Mouse (Mus musculus): ENCODE data around the gene C1s1. TPM values are rescaled to one million over a fixed set of nuclear protein-coding genes. Genes with fewer than 3 reads are reported as not detected.
"Not testable (repeated sequence)": the region's sequence is repeated elsewhere in the genome, so short reads cannot be mapped to it uniquely, and the experiment has no call there.

The C1s1 gene
- total RNA-seq, 1 experiment from 2014 or later, result not detected

DNA sequence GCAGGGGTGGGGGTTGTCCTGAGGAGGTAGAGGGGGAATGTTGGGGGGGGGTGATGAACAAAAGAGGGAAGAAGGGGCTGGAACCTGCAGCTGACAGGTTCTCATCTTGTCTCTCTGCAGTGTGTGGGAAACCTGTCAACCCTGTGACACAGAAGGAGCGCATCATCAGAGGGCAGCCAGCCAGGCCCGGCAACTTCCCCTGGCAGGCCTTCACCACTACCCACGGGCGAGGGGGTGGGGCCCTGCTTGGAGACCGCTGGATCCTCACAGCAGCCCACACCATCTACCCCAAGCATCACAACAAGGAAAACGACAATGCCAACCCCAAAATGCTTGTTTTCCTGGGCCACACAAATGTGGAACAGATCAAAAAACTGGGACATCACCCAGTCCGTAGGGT is 20.1 kb downstream of the C1s1 start:
- ATAC-seq (replicated peaks; ENCODE audit: low read depth, poor library complexity, severe bottlenecking), result peak; percentile 72

GRCm38 (mm10) chr6:124517733-124518132 is 24.4 kb downstream of the C1s1 start:
- not testable (repeated sequence) for ATAC-seq (replicated peaks; ENCODE audit: low read depth, poor library complexity, severe bottlenecking)

DNA sequence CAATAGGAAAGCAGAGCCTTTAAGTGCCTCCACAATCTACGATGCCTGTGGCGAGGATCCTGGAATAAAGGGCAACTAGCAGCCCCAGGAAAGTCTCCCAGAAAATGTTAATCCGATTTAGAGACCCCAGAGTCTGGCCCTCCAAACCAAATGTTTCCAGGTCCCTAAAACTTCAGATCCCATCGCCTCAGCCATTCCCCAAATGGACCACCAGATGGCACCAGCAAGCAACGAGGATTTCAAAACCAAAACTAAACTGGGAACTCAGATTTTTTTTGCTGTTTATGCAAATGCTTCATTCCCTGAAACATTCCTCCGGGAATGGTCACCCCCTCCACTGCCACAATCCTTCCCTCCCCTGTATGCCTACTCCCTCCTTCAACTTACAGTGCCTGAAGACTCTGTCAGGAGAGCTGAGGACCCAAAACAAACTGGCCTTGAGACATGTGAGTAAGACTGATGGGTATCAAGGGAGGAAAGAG is 29.8 kb downstream of the C1s1 start, which contains the start of gene C1ra:
TSS of gene C1ra (plus strand) at position 51 of the 482 bp plus-strand sequence.
- ATAC-seq (replicated peaks; ENCODE audit: low read depth, poor library complexity, severe bottlenecking), result peak; percentile 73

DNA sequence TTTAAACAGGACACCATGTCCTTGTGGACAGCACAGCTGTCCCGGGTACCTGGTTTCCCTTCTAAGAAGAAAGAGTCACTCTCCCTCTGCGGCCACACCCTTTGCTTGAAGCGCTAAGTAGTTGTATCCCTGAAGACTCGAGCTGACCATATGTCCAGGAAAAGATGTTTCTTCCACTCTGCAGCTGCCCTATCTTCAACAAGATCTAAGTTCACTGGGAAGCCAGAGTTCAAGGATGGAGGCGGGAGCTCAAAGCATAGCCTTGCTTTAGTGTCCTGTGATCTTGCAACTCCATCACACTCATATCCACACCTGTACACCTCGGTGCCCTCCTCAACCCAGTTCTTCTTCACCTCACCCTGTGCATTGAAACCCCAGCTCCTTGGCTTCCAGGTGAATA is 30.2 kb downstream of the C1s1 start:
- no peak for ATAC-seq (replicated peaks; ENCODE audit: low read depth, poor library complexity, severe bottlenecking)

DNA sequence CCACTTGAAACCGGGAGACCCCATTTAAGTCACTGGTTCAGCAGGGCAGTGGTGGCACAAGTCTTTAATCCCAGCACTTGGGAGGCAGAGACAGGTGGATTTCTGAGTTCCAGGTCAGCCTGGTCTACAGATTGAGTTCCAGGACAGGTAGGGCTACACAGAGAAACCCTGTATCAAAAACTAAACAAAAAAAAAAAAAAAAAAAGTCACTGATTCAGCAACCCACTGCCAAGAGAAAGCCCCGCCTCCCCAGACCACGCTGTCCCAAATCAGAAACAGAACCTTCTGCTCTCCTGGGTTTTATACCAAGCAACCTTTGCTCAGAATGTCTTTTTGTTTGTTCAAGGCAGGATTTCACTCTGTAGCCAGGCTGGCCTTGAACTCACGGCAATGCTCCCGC is 33.0 kb downstream of the C1s1 start:
- not testable (repeated sequence) for ATAC-seq (replicated peaks; ENCODE audit: low read depth, poor library complexity, severe bottlenecking)

DNA sequence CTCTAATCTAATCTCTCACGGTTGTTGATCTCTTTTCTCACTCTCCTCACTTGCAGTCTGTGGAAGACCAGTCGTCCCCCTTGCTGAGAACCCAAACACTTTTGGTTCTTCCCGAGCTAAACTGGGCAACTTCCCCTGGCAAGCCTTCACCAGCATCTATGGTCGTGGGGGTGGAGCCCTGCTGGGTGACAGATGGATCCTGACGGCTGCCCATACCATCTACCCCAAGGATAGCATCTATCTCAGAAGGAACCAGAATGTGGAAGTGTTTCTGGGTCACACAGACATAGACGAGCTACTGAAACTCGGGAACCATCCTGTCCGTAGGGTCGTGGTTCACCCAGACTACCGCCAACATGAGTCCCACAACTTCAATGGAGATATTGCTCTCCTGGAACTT is 33.9 kb downstream of the C1s1 start:
- ATAC-seq (replicated peaks; ENCODE audit: low read depth, poor library complexity, severe bottlenecking), result peak; percentile 31

- ATAC-seq (replicated peaks; ENCODE audit: low read depth, poor library complexity, severe bottlenecking), result no peak
Measured at GRCm38 (mm10) chr6:124506991-124507390, 35.2 kb downstream of the C1s1 start.

- ATAC-seq (replicated peaks; ENCODE audit: low read depth, poor library complexity, severe bottlenecking), result peak; percentile 93
Measured at GRCm38 (mm10) chr6:124505028-124505427, 37.1 kb downstream of the C1s1 start.

- no peak for ATAC-seq (replicated peaks; ENCODE audit: low read depth, poor library complexity, severe bottlenecking)
Measured at GRCm38 (mm10) chr6:124502021-124502420, 40.1 kb downstream of the C1s1 start.

- ATAC-seq (replicated peaks; ENCODE audit: low read depth, poor library complexity, severe bottlenecking), result no peak
Measured at GRCm38 (mm10) chr6:124501473-124501872, 40.7 kb downstream of the C1s1 start.

DNA sequence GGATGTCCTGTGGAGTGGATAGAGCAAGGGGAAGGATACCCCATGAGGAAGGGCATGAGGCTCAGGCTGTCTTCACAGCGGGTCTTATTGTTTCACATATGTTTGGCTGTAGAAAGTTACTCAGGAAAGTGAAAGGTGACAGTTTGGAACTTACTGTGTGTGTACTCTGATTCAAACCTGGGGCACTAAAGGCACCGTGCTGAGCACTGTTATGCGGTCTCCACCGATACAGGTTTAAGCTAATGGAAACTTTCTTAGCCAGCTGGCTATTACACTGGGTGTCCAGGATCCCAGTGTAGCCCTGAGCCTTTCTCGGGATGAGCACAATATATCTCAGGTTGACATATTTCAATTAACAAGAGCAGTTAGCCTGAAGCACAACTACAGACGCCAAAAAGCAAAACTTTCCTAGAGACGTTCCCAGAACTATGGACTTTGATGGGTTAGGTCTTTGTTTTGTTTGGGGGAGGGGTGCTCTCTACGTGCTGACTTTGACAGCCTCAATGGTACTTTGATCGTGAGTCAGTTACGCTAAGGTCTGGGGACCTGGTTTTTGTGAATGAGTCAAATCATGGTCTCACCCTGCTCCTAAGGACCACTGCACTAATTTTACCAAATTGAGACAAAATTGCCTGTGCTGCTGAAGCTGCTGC is 42.1 kb downstream of the C1s1 start:
- no peak for ATAC-seq (replicated peaks; ENCODE audit: low read depth, poor library complexity, severe bottlenecking)

DNA sequence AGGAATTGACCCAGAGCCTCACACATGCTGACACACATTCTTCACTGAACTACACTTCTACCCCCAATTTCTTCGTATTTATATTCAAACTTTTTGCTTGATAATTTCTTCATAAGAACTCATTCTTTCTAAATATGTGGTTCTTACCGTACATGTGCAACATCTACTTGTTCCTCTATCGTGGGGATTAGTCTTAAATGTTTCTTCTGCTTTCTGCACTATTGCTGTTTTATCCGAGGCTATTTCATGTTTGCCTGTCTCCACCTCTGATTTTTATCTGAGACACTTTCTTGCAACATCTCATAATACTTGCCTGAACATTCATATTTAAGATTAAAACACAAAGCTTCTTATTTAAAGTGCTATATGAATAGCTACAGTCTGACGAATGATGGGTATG is 46.1 kb downstream of the C1s1 start:
- ATAC-seq (replicated peaks; ENCODE audit: low read depth, poor library complexity, severe bottlenecking), result 0 out of 2 replicates have a peak, but pooled peaks have one; percentile 13

DNA sequence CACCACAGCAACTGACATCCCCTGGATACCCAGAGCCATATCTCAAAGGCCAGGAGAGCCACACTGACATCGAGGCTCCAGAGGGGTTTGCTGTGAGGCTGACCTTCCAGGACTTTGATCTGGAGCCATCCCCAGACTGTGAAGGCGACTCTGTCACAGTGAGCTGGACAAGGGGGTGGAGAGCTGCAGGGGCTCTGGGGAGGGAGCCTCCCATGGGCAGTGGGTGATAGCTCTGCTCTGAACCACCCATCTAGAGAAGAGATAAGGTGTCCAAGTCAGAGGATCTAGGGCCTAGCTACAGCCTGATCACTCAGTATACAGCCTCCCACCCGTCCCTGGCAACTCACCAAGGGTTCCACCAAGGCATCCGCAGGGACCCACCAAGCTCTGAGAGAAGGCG is 48.3 kb downstream of the C1s1 start:
- no peak for ATAC-seq (replicated peaks; ENCODE audit: low read depth, poor library complexity, severe bottlenecking)

DNA sequence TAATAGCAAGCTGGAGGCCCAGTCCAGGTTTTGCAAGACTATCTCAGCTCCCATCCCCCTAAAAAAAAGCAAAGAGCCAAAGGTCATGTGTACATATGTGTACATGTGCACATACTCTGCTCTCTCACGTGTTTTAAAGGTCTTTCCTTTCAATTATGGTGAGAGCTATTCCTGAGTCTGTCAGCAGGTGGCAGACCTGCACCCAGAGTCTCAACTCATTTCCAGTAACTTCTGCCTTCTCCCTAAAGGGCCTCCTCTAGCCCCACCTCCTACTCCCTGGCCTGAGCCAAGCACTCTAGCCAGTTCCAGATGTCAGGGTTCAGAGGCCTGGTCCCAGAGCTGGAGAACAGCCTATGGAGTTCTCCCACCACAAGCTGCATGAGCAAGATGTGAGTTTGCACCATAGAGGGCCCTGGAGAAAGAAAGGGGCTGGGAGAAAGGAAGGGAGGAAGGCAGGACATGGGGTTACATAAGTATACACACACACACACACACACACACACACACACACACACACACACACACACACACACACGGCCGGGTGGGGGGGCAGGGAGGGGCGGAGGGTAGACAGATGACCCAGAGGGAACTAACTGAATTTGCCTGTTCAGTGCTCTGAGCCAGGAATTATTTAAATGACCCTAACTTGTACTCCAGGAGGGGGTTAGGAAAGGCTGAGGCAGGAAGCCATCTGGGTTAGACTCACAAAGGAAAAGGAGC is 49.2 kb downstream of the C1s1 start, which contains the start of gene C1rl:
TSS of gene C1rl (plus strand) at position 272 of the 720 bp plus-strand sequence.
- peak; percentile 92 for ATAC-seq (replicated peaks; ENCODE audit: low read depth, poor library complexity, severe bottlenecking)

GRCm38 (mm10) chr6:124491427-124491826 is 50.7 kb downstream of the C1s1 start:
- no peak for ATAC-seq (replicated peaks; ENCODE audit: low read depth, poor library complexity, severe bottlenecking)

GRCm38 (mm10) chr6:124488952-124489351 is 53.2 kb downstream of the C1s1 start:
- ATAC-seq (replicated peaks; ENCODE audit: low read depth, poor library complexity, severe bottlenecking), result no peak

GRCm38 (mm10) chr6:124487509-124487908 is 54.6 kb downstream of the C1s1 start:
- ATAC-seq (replicated peaks; ENCODE audit: low read depth, poor library complexity, severe bottlenecking), result peak; percentile 67

DNA sequence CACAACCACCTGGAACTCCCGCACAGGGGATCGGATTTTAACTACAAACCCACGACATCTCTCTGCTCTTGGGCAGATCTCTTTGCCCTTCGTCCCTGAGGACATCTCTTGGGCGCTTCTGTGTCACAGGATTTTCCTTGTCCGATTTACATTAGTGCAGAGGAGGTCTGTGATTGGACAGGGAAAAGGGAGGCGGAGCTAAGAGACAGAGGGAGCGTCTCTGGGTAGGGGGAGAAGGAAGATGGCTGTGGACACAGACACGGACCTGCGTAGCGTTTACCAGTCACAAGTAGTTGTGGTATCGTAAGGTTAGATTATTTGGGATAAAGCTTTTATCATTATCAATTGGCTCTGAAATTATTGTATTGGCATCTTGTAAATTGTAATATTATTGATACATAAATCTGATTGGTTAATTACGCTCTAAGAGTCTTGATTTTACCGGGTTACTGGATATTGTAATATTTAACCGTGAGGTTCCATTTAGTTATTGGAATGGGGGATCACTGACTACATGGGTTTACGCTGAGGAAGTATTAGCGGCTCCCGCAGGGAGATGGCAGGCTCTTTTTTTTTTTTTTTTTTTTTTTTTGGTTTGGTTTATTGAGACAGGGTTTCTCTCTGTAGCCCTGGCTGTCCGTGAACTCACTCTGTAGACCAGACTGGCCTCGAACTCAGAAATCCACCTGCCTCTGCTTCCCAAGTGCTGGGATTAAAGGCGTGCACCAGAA is 56.6 kb downstream of the C1s1 start:
- no peak for ATAC-seq (replicated peaks; ENCODE audit: low read depth, poor library complexity, severe bottlenecking)

GRCm38 (mm10) chr6:124484851-124485250 is 57.3 kb downstream of the C1s1 start:
- no peak for ATAC-seq (replicated peaks; ENCODE audit: low read depth, poor library complexity, severe bottlenecking)

GRCm38 (mm10) chr6:124483831-124484230 is 58.3 kb downstream of the C1s1 start:
- not testable (repeated sequence) for ATAC-seq (replicated peaks; ENCODE audit: low read depth, poor library complexity, severe bottlenecking)

GRCm38 (mm10) chr6:124481571-124481970 is 60.6 kb downstream of the C1s1 start:
- ATAC-seq (replicated peaks; ENCODE audit: low read depth, poor library complexity, severe bottlenecking), result 0 out of 2 replicates have a peak, but pooled peaks have one; percentile 22

All from common myeloid progenitor, adult 5-6 weeks (primary cell).